Mouse (Mus musculus) erythroblast, embryonic 14.5 days (primary cell): ENCODE data around the gene Akap13. TPM values are rescaled to one million over a fixed set of nuclear protein-coding genes. Genes with fewer than 3 reads are reported as not detected.
A peak's percentile ranks its signal among the peaks of the same experiment; 100 is the strongest.

ENCODE experiments used
- H3K27me3 ChIP-seq: 2 replicates; pipeline ENCODE4 v1.6.1; 2012; ENCODE audit warnings: inconsistent platforms; ENCODE audit not compliant: control insufficient read depth
- H3K36me3 ChIP-seq: 2 replicates; pipeline ENCODE4 v1.6.1; 2012; ENCODE audit warnings: mild to moderate bottlenecking, inconsistent platforms; ENCODE audit not compliant: control insufficient read depth
- H3K4me1 ChIP-seq: 2 replicates; pipeline ENCODE4 v1.6.1; 2012; ENCODE audit warnings: inconsistent platforms; ENCODE audit not compliant: control insufficient read depth
- H3K4me3 ChIP-seq: replicated peaks from 2 replicates; pipeline ENCODE3; 2012; ENCODE audit warnings: moderate library complexity, mild to moderate bottlenecking, inconsistent platforms
- H3K9me3 ChIP-seq: 2 replicates; pipeline ENCODE4 v1.6.1; 2012; ENCODE audit warnings: low read length, inconsistent platforms, mixed read lengths; ENCODE audit not compliant: control insufficient read depth
- GATA1 ChIP-seq: IDR thresholded peaks from 2 replicates; pipeline ENCODE4 v1.6.1; 2012; ENCODE audit warnings: low read length, inconsistent platforms, mixed read lengths
- TAL1 ChIP-seq: IDR thresholded peaks from 3 replicates; pipeline ENCODE4 v1.6.1; 2012; ENCODE audit warnings: low read length, inconsistent platforms, mixed read lengths
- polyA plus RNA-seq: library from polyadenylated mRNA; stranded (reverse); fragments of >175 nt; gene quantifications from 2 replicates; pipeline ENCODE4 v1.2.3, GENCODE M21; 2012

The Akap13 gene
- polyA plus RNA-seq, 1 experiment: 1.8 TPM

- peaks cover 15% of the 10 kb centered on the region for H3K36me3 ChIP-seq
- H3K4me3 ChIP-seq: peak overlapping the region; percentile 10
- H3K27me3 ChIP-seq: no peaks in the 10 kb centered on the region
- peaks cover 76% of the 10 kb centered on the region for H3K4me1 ChIP-seq
- no peaks in the 10 kb centered on the region for H3K9me3 ChIP-seq
- no peak for TF ChIP-seq TAL1
- no peak for TF ChIP-seq GATA1
These were observed 134.1 kb downstream of the Akap13 start for GRCm38 (mm10) chr7:75589304-75589973.

DNA sequence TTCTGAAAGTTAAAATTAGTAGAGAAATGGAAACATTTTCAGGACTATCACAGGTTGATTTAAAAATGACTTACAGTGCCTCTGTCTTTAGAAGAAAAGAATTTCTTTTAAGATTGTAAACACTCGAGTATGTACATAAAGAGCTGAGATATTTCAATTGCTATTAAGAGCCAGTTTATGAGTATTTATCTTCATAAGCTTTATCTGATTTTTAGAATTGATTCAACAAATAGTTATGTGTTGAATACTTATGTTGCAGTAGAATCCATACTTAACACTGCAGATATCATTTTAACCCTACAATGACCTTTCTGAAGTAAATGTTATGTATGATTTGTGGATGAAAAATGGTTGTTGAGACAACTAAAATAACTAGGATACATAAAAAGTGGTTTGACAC is 136.6 kb downstream of the Akap13 start:
- Histone ChIP-seq H3K27me3 (no peaks in the 10 kb centered on the region), H3K4me1 (peaks cover 79% of the 10 kb centered on the region), H3K4me3 (no peak overlapping the region), H3K9me3 (no peaks in the 10 kb centered on the region), H3K36me3 (peaks cover 15% of the 10 kb centered on the region)
- TF ChIP-seq GATA1: no peak
- TF ChIP-seq TAL1: no peak

DNA sequence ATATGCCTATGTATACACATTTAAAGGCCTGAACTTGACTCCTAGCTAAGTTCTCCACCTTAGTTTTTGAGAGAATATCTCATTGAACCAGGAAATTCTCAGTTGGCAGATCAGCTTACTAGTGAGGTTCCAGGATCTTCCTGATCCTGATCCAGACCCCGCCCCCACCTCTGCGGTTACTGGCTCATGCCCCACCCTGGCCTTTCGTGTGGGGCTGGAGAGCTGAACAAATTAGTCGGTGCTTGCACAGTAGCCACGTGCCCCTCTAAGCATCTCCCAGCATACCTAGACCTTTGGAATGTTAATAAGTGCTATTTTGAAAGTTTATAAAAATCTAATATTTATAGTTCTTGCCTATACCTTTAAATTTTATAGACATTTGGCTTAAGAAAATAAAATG is 139.5 kb downstream of the Akap13 start:
- peak overlapping the region; percentile 16 for H3K4me3 ChIP-seq
- peaks cover 71% of the 10 kb centered on the region for H3K4me1 ChIP-seq
- peaks cover 11% of the 10 kb centered on the region for H3K36me3 ChIP-seq
- TF ChIP-seq TAL1 (no peak), GATA1 (no peak)
- no peaks in the 10 kb centered on the region for H3K9me3 ChIP-seq
- no peaks in the 10 kb centered on the region for H3K27me3 ChIP-seq

DNA sequence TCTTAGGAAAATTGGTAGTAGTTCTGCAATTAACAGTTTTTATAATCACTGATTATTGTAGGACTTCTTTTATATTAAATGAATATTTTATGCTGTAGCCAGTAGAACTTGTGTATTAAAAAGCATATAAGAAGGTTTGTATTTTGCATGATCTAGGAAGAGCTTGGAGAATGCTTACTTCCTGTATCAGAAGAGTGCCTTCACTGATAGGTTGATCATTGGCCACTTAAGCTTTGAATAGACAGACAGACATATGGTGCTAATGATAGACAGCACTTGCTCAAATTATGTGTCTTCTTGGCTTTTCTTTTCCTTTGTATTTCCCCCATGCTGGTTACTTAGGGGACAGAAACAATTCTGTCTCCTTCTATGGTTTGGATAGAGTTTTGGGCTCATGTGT is 139.9 kb downstream of the Akap13 start:
- Histone ChIP-seq H3K4me1 (peaks cover 67% of the 10 kb centered on the region), H3K9me3 (no peaks in the 10 kb centered on the region), H3K36me3 (peaks cover 11% of the 10 kb centered on the region), H3K4me3 (no peak overlapping the region), H3K27me3 (no peaks in the 10 kb centered on the region)
- no peak for TF ChIP-seq TAL1
- TF ChIP-seq GATA1: no peak

- Histone ChIP-seq H3K4me1 (peaks cover 60% of the 10 kb centered on the region), H3K36me3 (peaks cover 4% of the 10 kb centered on the region), H3K4me3 (peak overlapping the region; percentile 55), H3K27me3 (no peaks in the 10 kb centered on the region), H3K9me3 (no peaks in the 10 kb centered on the region)
- TF ChIP-seq TAL1: no peak
- TF ChIP-seq GATA1: no peak
These were observed 140.9 kb downstream of the Akap13 start for GRCm38 (mm10) chr7:75596058-75596748.

DNA sequence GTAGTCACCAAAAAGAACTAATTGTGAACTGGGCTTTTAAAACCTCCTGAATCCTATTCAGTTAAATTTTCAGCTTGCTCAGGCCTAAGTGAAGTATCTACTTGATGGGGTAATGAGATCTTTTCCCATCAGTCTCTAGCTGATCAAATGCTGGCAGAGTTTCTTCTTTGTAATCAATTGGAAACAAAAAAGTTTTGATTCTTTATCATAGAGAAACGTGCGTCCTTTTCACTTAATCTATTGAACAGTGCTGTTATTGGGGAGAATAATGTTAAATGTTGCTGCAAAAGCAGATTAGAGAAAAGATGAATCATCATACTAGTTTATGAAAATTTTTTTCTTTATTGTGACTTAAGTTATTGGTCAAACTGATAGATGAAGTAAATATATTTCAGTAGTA is 142.5 kb downstream of the Akap13 start:
- TF ChIP-seq TAL1: no peak
- TF ChIP-seq GATA1: no peak
- H3K4me1 ChIP-seq: peaks cover 53% of the 10 kb centered on the region
- H3K27me3 ChIP-seq: no peaks in the 10 kb centered on the region
- H3K4me3 ChIP-seq: no peak overlapping the region
- H3K36me3 ChIP-seq: peaks cover 3% of the 10 kb centered on the region
- no peaks in the 10 kb centered on the region for H3K9me3 ChIP-seq

GRCm38 (mm10) chr7:75600360-75601075 is 145.2 kb downstream of the Akap13 start:
- H3K36me3 ChIP-seq: peaks cover 17% of the 10 kb centered on the region
- no peaks in the 10 kb centered on the region for H3K9me3 ChIP-seq
- no peaks in the 10 kb centered on the region for H3K27me3 ChIP-seq
- no peak overlapping the region for H3K4me3 ChIP-seq
- no peak for TF ChIP-seq TAL1
- TF ChIP-seq GATA1: no peak
- peaks cover 33% of the 10 kb centered on the region for H3K4me1 ChIP-seq

GRCm38 (mm10) chr7:75607248-75607647 is 151.9 kb downstream of the Akap13 start:
- peaks cover 39% of the 10 kb centered on the region for H3K4me1 ChIP-seq
- no peaks in the 10 kb centered on the region for H3K27me3 ChIP-seq
- no peak overlapping the region for H3K4me3 ChIP-seq
- peaks cover 59% of the 10 kb centered on the region for H3K36me3 ChIP-seq
- no peak for TF ChIP-seq TAL1
- TF ChIP-seq GATA1: no peak
- H3K9me3 ChIP-seq: no peaks in the 10 kb centered on the region

- H3K36me3 ChIP-seq: peaks cover 53% of the 10 kb centered on the region
- no peak for TF ChIP-seq TAL1
- TF ChIP-seq GATA1: no peak
- H3K9me3 ChIP-seq: no peaks in the 10 kb centered on the region
- H3K4me3 ChIP-seq: no peak overlapping the region
- no peaks in the 10 kb centered on the region for H3K27me3 ChIP-seq
- H3K4me1 ChIP-seq: peaks cover 46% of the 10 kb centered on the region
These were observed 153.4 kb downstream of the Akap13 start for GRCm38 (mm10) chr7:75608716-75609115.
